Mouse (Mus musculus) megakaryocyte-erythroid progenitor cell, adult 5-6 weeks (primary cell): ENCODE measurements around the gene Atox1. TPM values are rescaled to one million over a fixed set of nuclear protein-coding genes. Genes with fewer than 3 reads are reported as not detected.
A peak's percentile ranks its signal among the peaks of the same experiment; 100 is the strongest.

ENCODE experiments used
- ATAC-seq: replicated peaks from 2 replicates; pipeline ENCODE4 v1.8.0; 2016; ENCODE audit warnings: mild to moderate bottlenecking, inconsistent platforms; ENCODE audit not compliant: severe bottlenecking, poor library complexity, low FRiP score, low TSS enrichment
- total RNA-seq, 2 experiments: library from RNA; stranded (forward) in 1 of 2; stranded (reverse) in 1 of 2; fragments of 200-1000, 215-1000 nt in 1 of 2; fragments of >200 nt in 1 of 2; fragmentation: Nextera tagmentation in 1 of 2; gene quantifications; 2 replicates each; pipeline ENCODE4 v1.2.3; 2014 to 2017

Gene Atox1
- 212 and 229 TPM in 2 replicates for total RNA-seq (2014; fragmentation: Nextera tagmentation)
- 42.7 and 68.1 TPM in 2 replicates for total RNA-seq (2017)

DNA sequence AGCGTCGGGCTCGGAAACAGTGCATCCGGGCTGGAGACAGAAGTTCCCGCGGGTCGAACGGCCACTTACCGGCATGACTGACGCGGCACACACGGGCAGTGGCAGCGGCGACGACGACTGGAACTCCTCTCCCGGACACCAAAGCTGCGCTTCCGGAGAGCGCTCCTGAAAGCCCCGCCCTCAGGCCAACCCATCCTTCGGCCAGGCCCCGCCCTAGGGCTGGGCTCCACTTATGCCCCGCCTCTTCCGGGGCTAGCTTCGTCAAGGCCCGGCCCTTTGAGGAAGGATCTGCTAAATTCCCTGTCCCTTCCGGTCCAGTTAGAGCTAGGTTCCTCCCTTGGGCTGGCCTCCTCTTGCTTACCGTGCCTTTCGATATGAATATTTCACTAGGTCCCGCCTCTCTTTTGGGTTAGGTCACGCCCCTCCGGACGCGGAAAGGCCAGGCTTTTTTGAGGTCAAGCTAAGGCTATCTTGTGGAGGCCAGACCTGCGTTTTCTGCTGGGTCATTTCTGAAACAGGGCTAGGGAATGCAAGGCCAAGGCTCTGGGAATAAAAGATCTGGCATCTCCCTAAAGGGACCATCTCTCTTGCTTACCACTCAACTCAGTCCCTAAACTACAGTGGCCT, at the start of gene Atox1:
Gene Atox1 (minus strand): TSS at position 221 of the 627 bp plus-strand sequence.
- peak; percentile 98 for ATAC-seq

GRCm38 (mm10) chr11:55505485-55505884, 44.4 kb upstream of the Atox1 start:
- ATAC-seq = no peak

- no peak for ATAC-seq
Observed at GRCm38 (mm10) chr11:55502886-55503285, 41.8 kb upstream of the Atox1 start.

- no peak for ATAC-seq
Observed at GRCm38 (mm10) chr11:55501955-55502531, 41.0 kb upstream of the Atox1 start.

GRCm38 (mm10) chr11:55497885-55498284, 36.8 kb upstream of the Atox1 start:
- peak; percentile 75 for ATAC-seq

DNA sequence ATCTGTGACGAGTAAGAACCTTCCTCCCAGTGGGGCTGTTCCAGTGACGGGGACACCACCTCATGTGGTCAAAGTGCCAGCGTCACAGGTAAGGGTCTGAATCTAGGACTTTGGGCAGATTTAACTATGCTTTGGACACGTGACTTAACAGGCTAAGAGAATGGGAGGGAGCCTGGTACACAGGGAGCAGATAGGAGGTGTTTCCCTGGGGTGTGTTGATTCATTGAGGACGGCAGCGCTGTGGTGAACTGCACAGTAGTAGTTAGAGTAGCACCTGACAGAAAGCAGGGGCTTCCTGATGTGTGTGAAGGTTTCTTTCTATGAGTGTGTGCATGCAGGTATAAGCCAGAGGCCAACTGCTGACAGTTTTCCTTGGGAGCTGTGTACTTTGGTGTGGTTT, 35.1 kb upstream of the Atox1 start:
- ATAC-seq = no peak

GRCm38 (mm10) chr11:55485443-55485842, 24.4 kb upstream of the Atox1 start:
- ATAC-seq = no peak

GRCm38 (mm10) chr11:55473219-55473618, 12.2 kb upstream of the Atox1 start:
- ATAC-seq = no peak

GRCm38 (mm10) chr11:55471467-55471866, 10.4 kb upstream of the Atox1 start:
- no peak for ATAC-seq

- no peak for ATAC-seq
Observed at GRCm38 (mm10) chr11:55470761-55471160, 9.7 kb upstream of the Atox1 start.

DNA sequence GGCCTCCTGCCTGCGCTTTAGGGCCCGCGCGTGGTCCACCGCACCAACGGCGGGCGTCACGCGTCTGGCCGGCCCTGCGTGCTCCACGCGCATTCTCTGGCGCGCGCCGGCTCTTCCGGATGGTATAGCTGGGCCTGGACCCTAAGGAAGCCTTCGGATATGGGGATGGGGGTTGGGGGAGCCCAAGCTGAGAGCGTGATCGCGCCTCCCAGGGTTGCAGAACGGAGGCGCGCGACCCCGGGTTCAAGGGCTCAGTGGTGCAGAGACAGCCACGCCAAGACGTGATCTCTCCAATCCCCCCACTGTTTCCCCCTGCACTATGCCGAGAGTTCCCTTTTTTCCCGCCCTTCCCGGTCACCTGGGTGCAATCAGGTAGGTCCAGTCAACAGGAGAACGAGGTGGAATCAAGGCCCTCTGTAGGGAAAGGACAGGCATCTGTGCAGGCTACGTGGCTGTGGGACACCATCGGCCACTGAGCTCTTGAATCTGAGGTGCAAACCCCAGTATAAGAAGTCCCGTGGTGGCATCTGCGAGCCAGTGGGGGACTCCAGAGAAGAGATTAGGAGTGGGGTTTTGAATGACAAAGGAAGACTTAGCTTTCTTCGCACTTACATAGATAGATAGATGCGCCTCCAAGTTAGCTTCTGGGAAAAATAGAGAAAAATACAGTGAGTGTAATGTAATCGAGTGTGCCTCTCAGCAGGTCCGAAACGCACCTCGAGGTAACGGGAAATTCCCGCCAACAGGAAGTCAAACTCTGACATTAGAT, 9.1 kb upstream of the Atox1 start:
- ATAC-seq = no peak

- ATAC-seq = peak; percentile 94
Observed at GRCm38 (mm10) chr11:55469048-55469843, 8.2 kb upstream of the Atox1 start, which contains the start of gene G3bp1. Gene G3bp1 (plus strand): TSS chr11:55469685.

- ATAC-seq = peak; percentile 16
Observed at GRCm38 (mm10) chr11:55468611-55469047, 7.6 kb upstream of the Atox1 start.

DNA sequence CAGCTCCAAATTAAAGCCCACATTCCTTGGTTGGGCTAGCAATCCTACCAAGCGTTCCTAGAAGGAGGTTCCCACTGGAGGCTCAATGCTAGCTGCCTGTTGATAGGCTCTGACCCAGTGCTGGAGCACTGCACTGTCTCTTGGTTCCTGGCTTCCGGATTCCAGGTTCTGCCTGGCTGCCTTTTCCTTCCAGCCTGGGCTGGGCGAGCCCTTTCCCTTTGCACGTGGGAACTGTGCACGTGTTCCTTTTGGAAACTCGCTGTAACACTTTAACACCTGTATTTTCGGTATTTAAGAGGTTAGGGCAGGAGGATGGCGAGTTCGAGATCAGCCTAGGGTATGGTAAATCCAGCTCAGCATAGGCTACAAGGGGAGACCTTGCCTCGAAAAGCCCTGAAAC, 7.0 kb upstream of the Atox1 start:
- no peak for ATAC-seq

- no peak for ATAC-seq
Observed at GRCm38 (mm10) chr11:55465177-55465576, 4.1 kb upstream of the Atox1 start.

DNA sequence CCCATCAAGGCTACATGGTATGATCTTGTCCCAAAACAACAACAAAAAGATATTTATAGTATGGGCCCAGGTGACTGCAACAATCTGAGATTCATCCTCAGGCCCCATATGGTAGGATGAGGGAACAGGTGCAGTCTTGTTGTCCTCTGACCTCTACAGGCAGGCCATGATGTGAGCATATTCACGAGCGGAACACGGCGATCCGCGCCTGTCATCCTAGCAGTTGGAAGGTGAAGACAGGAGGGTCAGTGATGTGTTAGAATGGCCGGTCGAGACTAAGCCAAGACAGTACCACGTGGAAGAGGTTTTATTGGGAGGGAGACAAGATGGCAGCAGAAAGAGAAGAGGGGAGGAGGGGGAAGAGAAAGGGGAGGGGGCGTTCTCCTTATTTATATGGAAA, 3.7 kb upstream of the Atox1 start:
- ATAC-seq = no peak

DNA sequence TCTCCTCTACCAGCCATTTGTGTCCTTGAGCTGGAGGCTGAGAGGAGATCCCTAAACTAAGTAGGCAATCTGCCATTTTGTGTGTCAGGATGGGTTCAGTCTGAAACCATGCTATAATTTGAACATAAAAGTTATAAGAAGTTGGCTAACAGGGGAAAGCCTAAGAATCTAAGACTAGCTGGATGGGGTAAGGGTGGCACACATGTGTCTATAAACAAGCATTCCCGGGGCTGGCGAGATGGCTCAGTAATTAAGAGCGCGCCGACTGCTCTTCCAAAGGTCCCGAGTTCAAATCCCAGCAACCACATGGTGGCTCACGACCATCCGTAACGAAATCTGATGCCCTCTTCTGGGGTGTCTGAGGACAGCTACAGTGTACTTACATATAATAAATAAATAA, 1.1 kb upstream of the Atox1 start:
- no peak for ATAC-seq

- ATAC-seq = peak; percentile 64
Observed at GRCm38 (mm10) chr11:55460559-55461018, 450 bp downstream of the Atox1 start.

GRCm38 (mm10) chr11:55459850-55460558, 1.0 kb downstream of the Atox1 start:
- ATAC-seq = no peak
